Mouse (Mus musculus): ENCODE measurements around the gene Mcts1.

The Mcts1 gene

DNA sequence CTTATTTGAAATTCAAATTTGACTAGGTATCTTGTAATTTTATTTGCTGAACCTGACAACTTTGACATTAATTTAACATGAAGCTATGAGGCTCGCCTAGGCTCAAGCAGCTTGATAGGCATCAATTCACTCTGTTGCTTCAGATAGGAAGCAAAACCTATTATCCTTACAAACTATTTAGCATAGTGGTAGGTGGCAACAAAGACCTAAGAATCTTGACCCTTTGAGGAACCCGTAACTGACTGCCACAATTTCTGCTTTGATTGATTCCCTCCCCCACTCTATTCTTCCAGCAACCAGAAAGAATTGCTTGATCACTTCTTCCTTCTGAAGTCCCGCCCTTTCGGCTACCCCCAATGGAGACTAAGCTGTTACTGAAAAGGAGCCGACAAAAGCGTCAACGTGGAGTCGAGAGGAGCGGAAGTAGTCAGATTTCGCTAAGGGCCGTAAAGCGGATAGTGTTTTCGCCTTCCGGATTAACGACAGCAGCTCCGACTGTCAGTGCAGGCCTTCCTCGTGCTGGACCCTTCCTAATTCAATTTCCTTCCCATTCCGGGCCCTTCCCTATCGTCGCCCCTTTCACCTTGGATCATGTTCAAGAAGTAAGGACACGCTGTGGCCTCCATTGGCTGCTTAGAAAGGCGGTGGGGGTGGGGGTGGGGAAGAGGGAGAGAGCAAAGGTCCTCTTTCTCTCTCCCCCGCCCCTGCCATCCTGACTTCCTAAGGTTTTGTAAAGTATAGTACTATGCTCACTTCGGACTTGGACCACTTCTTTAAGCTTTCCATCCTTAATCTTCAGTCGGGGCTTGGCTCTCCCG lies at the start of gene Mcts1:
Mcts1 (plus strand) TSS at position 402 of the 818 bp plus-strand sequence.
- peak; percentile 47 for DNase-seq (ENCODE audit: low spot score)

GRCm38 (mm10) chrX:38553255-38553654 lies 47.1 kb upstream of the Mcts1 start:
- no peak for DNase-seq (ENCODE audit: low spot score)

DNA sequence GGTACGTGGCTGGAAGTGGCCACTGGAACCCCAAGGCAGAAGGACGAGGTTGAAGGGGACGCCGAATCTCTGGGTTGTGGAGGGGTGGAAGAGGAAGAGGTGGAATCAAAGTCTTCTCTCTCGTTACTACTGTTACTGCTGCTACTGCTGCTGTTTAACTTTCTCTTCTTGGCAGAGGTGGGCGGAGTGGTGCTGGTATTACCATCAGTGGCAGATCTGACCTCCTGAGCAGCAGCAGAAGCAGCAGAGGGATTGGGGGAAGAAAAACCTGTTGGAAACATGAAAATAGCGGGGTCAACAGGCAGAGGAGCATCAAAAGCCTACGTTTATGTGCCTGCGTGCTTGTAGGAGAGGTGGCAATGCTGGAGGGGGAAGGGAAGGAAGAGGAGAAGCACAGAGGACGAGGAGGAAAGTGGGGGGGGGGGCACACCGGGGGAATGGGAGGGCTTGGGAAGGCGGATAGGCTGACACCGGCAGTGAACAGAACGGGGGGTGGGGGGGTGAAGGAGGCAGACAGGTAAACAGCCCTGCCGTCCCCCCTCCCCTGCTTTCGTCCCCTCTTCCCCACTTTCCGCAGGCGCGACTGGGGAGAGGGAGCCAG lies 36.3 kb upstream of the Mcts1 start:
- peak; percentile 17 for DNase-seq (ENCODE audit: low spot score)

GRCm38 (mm10) chrX:38564542-38565175 lies 35.7 kb upstream of the Mcts1 start:
- peak; percentile 74 for DNase-seq (ENCODE audit: low spot score)

GRCm38 (mm10) chrX:38565176-38565542 lies 35.2 kb upstream of the Mcts1 start:
- no peak for DNase-seq (ENCODE audit: low spot score)

DNA sequence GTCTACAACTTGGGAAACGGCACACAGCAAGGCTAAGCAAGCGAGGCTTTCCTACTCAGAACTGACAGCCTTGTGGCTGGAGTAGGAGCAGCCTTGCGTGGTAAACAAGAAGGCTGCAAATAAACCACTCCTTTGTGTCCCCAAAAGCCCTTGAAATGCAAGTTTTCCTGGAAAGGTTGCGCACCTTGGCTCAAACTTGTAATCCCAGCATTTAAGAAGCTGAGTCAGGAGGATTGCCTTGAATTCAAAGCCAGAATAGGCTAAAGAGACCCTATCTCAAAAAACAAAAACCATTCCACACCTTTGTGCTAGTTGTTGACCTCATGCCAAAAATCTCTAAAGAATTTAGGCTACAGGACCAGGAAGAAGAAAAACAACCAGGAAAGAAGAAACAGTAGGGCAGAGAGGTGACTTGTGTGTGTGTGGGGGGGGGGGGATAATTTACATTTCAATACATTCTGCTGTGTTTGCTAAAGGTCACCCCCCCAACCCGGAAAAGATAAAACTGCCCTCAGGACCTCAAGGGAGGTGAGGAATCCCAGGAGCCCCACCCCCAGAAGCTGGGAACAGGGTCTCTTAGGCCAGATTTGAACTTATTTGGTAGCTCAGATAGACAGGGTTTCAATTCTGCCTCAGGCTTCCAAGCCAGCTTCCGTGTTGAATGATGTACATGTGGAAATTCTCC lies 33.7 kb upstream of the Mcts1 start:
- DNase-seq (ENCODE audit: low spot score), result no peak

DNA sequence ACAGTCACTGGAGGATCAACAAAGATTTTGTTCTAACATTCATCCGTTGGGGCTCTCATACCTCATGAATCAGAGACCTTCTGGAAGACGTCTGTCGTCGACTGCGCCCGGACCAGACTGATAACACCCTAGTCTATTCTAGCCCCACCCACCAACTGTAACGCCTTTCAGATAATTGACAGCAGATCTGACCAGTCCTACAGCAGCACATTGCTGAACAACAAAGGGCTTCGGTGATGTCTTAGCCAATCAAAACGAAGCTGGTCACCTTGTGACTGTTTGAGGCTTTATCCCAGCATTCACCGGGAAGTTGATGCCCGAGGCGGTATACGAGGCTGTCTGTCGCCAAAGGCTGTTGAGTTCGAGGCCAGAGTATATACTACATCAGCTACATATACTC lies 24.3 kb upstream of the Mcts1 start, which contains the start of gene Cul4b:
Cul4b (minus strand) TSS at position 119 of the 400 bp plus-strand sequence.
- DNase-seq (ENCODE audit: low spot score), result peak; percentile 4

DNA sequence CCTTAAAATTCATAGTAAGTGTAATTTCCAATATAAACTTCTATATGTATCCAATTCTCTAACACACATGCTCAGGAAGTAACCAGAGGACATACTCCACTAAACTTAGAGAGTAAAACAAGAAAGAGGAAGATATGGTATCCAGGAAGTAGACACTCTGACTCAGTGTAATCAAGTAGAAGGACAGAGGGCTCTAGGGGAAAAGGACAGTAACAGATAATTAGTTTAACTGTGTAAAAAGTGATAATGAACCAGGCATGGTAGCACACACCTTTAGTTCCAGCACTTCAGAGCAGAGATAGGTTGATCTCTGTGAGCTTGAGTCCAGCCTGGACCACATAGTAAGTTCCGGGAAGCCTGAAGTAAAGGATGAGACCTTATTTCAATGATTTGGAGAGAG lies 19.2 kb upstream of the Mcts1 start:
- DNase-seq (ENCODE audit: low spot score), result no peak

DNA sequence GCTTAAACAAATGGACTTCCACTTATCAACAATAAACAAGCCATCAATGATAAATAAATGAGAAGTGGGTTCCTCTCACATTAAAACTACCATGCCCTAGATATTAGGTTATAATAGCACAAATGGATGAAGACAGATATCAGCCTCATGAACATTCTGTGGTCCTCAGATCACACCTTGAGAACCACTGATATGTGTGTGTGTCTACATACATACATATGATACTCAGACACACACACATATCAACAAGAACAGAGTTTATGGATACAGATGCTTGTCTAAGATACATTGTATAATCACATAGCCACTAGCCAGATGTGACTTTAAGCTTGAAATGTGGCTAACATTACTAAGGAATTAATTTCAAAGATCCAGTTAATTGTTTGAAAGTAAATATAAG lies 17.1 kb upstream of the Mcts1 start:
- no peak for DNase-seq (ENCODE audit: low spot score)

- no peak for DNase-seq (ENCODE audit: low spot score)
Measured at GRCm38 (mm10) chrX:38589827-38590226, 10.6 kb upstream of the Mcts1 start.

- DNase-seq (ENCODE audit: low spot score), result no peak
Measured at GRCm38 (mm10) chrX:38591749-38592148, 8.6 kb upstream of the Mcts1 start.

DNA sequence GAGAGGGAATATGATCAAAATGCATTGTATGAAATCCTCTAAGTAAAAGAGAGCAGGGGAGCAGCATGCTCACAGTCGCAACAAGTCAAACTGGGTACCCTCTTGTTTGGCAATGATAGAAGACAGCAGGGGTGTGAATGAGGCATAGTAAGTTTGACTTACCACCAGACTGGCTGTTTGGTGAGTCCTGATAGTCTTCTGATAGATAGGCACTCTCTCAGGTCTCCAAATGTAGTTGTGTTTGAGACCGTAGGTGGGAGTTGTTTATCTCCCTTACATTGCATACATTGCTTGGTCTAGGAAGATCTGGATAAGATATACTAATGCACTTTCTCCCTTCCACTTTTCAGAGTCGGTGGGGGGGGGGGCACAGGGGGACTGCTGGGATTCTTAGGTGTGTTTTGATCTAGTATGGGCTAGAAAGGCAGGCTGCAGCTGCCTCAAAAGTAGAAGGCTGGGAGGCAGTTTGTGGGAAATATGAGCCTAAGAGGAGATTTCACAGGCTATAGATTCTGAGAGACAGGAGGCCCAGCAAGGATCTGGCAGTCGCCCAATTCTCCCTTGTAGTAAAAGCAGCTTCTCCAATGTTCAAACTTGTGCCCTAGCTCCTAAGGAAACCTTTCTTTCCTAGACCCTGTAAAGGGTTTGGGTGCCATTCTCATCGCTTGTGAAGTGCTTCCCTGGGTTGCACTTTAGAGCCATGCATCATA lies 7.0 kb upstream of the Mcts1 start:
- no peak for DNase-seq (ENCODE audit: low spot score)

DNA sequence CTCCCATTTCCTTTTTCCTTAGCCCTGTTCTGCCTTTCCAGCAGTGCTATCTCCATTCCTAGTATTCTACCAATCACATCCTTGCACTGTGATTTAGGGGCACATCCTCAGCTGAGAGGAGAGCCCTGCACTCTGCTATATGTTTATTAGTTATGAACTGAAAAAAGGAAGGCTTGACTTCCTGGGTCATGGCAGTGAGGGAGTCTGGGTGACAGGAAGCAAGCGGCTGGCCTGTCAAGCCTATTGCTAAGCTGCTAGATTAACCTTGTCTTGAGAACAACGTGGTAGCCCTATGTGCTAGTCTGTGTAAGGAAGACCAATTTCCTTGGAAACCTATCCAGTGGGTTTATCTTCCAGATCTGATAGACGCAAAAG lies 604 bp downstream of the Mcts1 start:
- no peak for DNase-seq (ENCODE audit: low spot score)

DNA sequence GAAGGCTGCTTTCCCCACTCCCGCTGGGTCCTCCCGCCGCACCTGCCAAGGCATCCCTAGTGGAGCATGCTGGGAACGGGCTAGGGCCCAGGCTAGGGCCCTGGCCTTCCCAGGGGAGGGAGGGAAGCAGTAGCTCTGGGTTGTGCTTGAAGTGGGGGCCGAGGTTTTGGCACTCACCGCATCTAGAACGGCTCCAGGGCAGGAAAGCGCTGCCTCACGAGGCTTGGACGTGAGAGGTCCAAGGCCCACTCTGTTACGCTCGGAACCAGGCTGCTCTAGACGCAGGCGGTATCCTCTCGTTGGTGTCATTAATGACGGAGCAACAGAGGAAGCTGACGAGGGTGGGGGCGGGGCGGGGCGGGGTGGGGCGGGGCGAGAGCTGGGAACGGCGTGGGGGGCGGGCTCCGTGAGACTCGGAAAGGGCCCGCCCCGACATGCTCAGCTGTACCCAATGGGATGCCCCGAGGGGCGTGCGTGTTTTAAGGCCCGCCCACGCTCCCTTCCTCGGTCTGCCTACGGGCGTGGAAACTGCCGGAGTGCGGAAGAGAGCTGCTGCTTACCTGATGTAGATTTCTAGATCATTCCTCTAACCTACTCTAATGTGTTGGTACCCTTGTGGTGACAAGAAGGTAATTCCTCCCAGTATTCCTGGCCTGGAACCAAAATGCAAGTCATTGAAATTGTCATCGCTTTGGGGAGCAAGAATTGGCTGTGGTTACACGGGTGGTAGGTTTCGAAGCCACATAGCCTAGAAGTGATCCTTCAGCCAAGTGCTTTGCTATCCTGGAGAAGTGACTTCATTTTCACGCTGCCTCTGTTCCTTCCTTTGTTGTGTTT lies 34.6 kb downstream of the Mcts1 start, which contains the start of gene C1galt1c1:
C1galt1c1 (minus strand) TSS at position 287 of the 837 bp plus-strand sequence.
- peak; percentile 83 for DNase-seq (ENCODE audit: low spot score)

- no peak for DNase-seq (ENCODE audit: low spot score)
Measured at GRCm38 (mm10) chrX:38635638-38635931, 35.2 kb downstream of the Mcts1 start.

- DNase-seq (ENCODE audit: low spot score), result no peak
Measured at GRCm38 (mm10) chrX:38641435-38641834, 41.1 kb downstream of the Mcts1 start.

DNA sequence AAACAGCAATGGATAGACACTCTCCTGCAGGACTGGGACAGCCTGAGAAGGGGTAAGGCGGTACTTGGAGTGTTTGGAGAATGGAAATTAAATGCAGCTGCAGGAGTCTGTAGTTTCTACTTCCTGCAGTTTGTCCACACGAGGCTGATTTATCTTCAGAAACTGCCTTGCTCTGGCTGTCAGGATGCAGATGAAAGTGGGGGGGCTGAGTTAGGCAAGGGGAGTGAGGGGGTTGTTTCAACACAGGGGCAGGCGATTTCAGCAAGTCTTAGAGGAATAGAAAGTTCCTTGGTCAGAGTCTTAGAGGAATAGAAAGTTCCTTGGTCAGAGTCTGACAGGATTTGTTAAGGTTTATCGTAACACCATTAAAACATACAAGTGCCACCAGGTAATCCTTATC lies 41.8 kb downstream of the Mcts1 start:
- DNase-seq (ENCODE audit: low spot score), result no peak

GRCm38 (mm10) chrX:38650404-38651039 lies 50.1 kb downstream of the Mcts1 start:
- DNase-seq (ENCODE audit: low spot score), result no peak

GRCm38 (mm10) chrX:38651167-38651566 lies 50.8 kb downstream of the Mcts1 start:
- no peak for DNase-seq (ENCODE audit: low spot score)

DNA sequence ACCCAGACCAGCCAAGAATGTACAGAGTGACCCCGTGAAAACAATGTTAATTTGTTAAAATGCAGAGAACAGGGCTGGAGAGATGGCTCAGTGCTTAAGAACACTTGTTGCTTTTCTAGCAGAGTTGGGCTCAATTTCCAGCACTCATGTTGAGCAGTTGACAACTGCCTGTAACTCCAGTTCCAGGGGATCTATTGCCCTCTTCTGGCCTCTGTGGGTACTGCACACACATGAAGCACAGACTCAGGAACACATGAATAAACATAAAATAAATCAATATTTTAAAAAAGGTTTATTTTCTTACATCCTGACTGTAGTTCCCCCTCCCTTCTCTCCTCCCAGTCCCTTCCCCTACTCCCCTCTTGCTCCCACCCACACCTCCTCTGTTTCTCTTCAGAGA lies 52.8 kb downstream of the Mcts1 start:
- no peak for DNase-seq (ENCODE audit: low spot score)

GRCm38 (mm10) chrX:38654681-38655080 lies 54.3 kb downstream of the Mcts1 start:
- peak; percentile 6 for DNase-seq (ENCODE audit: low spot score)
